Mouse (Mus musculus): ENCODE measurements around the gene Mapk8ip3. TPM values are rescaled to one million over a fixed set of nuclear protein-coding genes. Genes with fewer than 3 reads are reported as not detected.

Mapk8ip3 gene
- polyA plus RNA-seq, 1 experiment from 2014 or later = 11.6 TPM

DNA sequence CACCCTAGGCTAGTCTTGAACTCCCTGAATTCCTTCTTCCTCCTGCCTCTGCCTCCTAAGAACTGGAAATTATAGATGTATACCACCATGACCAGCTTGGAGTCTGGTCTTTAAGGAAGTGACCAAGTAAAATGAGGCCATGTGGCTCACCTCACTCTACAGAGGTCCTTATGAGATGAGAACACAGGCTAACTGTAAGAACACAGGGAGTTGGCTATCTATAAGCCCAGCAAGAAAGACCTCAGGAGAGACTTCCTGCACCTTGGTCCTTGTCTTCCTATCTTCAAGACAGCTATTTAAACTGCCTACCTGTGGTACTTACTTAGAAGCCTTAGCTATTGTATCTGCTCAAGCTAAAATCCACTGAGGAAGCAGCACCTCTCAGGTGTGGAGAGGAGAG, 22.8 kb downstream of the Mapk8ip3 start:
- H3K4me2 ChIP-seq (ENCODE audit: low read depth, low read length) = no peak overlapping the region
- H3K4me1 ChIP-seq (ENCODE audit: control insufficient read depth, low read depth, low read length) = no peaks in the 10 kb centered on the region
- H3K27ac ChIP-seq (ENCODE audit: low read length) = no peak overlapping the region
- H3K9me3 ChIP-seq (replicated peaks; ENCODE audit: control insufficient read depth, low read length) = no peaks in the 10 kb centered on the region
- no peak overlapping the region for H3K9ac ChIP-seq (ENCODE audit: low read depth, low read length)
- no peak for ATAC-seq (ENCODE audit: low read depth)
- H3K4me3 ChIP-seq (ENCODE audit: low read depth, low read length) = no peak overlapping the region
- H3K36me3 ChIP-seq (ENCODE audit: control insufficient read depth, insufficient read depth) = peaks cover 71% of the 10 kb centered on the region
- H3K27me3 ChIP-seq (ENCODE audit: control insufficient read depth, insufficient read depth, low read depth, low read length) = no peaks in the 10 kb centered on the region

- H3K9ac ChIP-seq (ENCODE audit: low read depth, low read length) = no peak overlapping the region
- H3K36me3 ChIP-seq (ENCODE audit: control insufficient read depth, insufficient read depth) = peaks cover 66% of the 10 kb centered on the region
- no peaks in the 10 kb centered on the region for H3K27me3 ChIP-seq (ENCODE audit: control insufficient read depth, insufficient read depth, low read depth, low read length)
- ATAC-seq (ENCODE audit: low read depth) = no peak
- no peak overlapping the region for H3K4me3 ChIP-seq (ENCODE audit: low read depth, low read length)
- no peak overlapping the region for H3K4me2 ChIP-seq (ENCODE audit: low read depth, low read length)
- H3K4me1 ChIP-seq (ENCODE audit: control insufficient read depth, low read depth, low read length) = peaks cover 15% of the 10 kb centered on the region
- H3K9me3 ChIP-seq (replicated peaks; ENCODE audit: control insufficient read depth, low read length) = no peaks in the 10 kb centered on the region
- WGBS (ENCODE audit: insufficient replicate concordance) = 92% methylated on average over 2 of the region's 2 CpGs
- no peak overlapping the region for H3K27ac ChIP-seq (ENCODE audit: low read length)
Measured at GRCm38 (mm10) chr17:24907591-24907990, 29.2 kb downstream of the Mapk8ip3 start.

GRCm38 (mm10) chr17:24903767-24904166, 33.0 kb downstream of the Mapk8ip3 start:
- Histone ChIP-seq H3K27me3 (ENCODE audit: control insufficient read depth, insufficient read depth, low read depth, low read length) (no peaks in the 10 kb centered on the region), H3K4me2 (ENCODE audit: low read depth, low read length) (no peak overlapping the region), H3K27ac (ENCODE audit: low read length) (peak overlapping the region; percentile 98), H3K4me1 (ENCODE audit: control insufficient read depth, low read depth, low read length) (peaks cover 30% of the 10 kb centered on the region), H3K9ac (ENCODE audit: low read depth, low read length) (peak overlapping the region; percentile 60; the same call in 1 of the 2 replicates), H3K36me3 (ENCODE audit: control insufficient read depth, insufficient read depth) (peaks cover 78% of the 10 kb centered on the region), H3K9me3 (replicated peaks; ENCODE audit: control insufficient read depth, low read length) (no peaks in the 10 kb centered on the region), H3K4me3 (ENCODE audit: low read depth, low read length) (no peak overlapping the region)
- 90% methylated on average over 9 of the region's 9 CpGs for WGBS (ENCODE audit: insufficient replicate concordance)
- no peak for ATAC-seq (ENCODE audit: low read depth)

- Histone ChIP-seq H3K9ac (ENCODE audit: low read depth, low read length) (peak overlapping the region; percentile 60), H3K4me2 (ENCODE audit: low read depth, low read length) (peak overlapping the region; percentile 72), H3K4me1 (ENCODE audit: control insufficient read depth, low read depth, low read length) (peaks cover 33% of the 10 kb centered on the region), H3K27ac (ENCODE audit: low read length) (peak overlapping the region; percentile 98), H3K36me3 (ENCODE audit: control insufficient read depth, insufficient read depth) (peaks cover 76% of the 10 kb centered on the region), H3K27me3 (ENCODE audit: control insufficient read depth, insufficient read depth, low read depth, low read length) (no peaks in the 10 kb centered on the region), H3K9me3 (replicated peaks; ENCODE audit: control insufficient read depth, low read length) (no peaks in the 10 kb centered on the region), H3K4me3 (ENCODE audit: low read depth, low read length) (peak overlapping the region; percentile 33)
- ATAC-seq (ENCODE audit: low read depth) = peak; percentile 99
- WGBS (ENCODE audit: insufficient replicate concordance) = 28% methylated on average over 9 of the region's 9 CpGs
Measured at GRCm38 (mm10) chr17:24902671-24903474, 33.9 kb downstream of the Mapk8ip3 start.

- Histone ChIP-seq H3K9me3 (replicated peaks; ENCODE audit: control insufficient read depth, low read length) (no peaks in the 10 kb centered on the region), H3K4me1 (ENCODE audit: control insufficient read depth, low read depth, low read length) (peaks cover 40% of the 10 kb centered on the region), H3K4me2 (ENCODE audit: low read depth, low read length) (peak overlapping the region; percentile 72), H3K9ac (ENCODE audit: low read depth, low read length) (peak overlapping the region; percentile 17; the same call in 1 of the 2 replicates), H3K36me3 (ENCODE audit: control insufficient read depth, insufficient read depth) (peaks cover 76% of the 10 kb centered on the region), H3K27ac (ENCODE audit: low read length) (peak overlapping the region; percentile 98), H3K4me3 (ENCODE audit: low read depth, low read length) (peak overlapping the region; percentile 18), H3K27me3 (ENCODE audit: control insufficient read depth, insufficient read depth, low read depth, low read length) (no peaks in the 10 kb centered on the region)
- no peak for ATAC-seq (ENCODE audit: low read depth)
- WGBS (ENCODE audit: insufficient replicate concordance) = 78% methylated on average over 5 of the region's 5 CpGs
Measured at GRCm38 (mm10) chr17:24902124-24902523, 34.7 kb downstream of the Mapk8ip3 start.

- Histone ChIP-seq H3K27ac (ENCODE audit: low read length) (no peak overlapping the region), H3K9me3 (replicated peaks; ENCODE audit: control insufficient read depth, low read length) (no peaks in the 10 kb centered on the region), H3K9ac (ENCODE audit: low read depth, low read length) (no peak overlapping the region), H3K4me1 (ENCODE audit: control insufficient read depth, low read depth, low read length) (peaks cover 53% of the 10 kb centered on the region), H3K36me3 (ENCODE audit: control insufficient read depth, insufficient read depth) (peaks cover 59% of the 10 kb centered on the region), H3K27me3 (ENCODE audit: control insufficient read depth, insufficient read depth, low read depth, low read length) (no peaks in the 10 kb centered on the region), H3K4me2 (ENCODE audit: low read depth, low read length) (no peak overlapping the region), H3K4me3 (ENCODE audit: low read depth, low read length) (no peak overlapping the region)
- 92% methylated on average over 6 of the region's 6 CpGs for WGBS (ENCODE audit: insufficient replicate concordance)
- no peak for ATAC-seq (ENCODE audit: low read depth)
Measured at GRCm38 (mm10) chr17:24900014-24900413, 36.8 kb downstream of the Mapk8ip3 start.

DNA sequence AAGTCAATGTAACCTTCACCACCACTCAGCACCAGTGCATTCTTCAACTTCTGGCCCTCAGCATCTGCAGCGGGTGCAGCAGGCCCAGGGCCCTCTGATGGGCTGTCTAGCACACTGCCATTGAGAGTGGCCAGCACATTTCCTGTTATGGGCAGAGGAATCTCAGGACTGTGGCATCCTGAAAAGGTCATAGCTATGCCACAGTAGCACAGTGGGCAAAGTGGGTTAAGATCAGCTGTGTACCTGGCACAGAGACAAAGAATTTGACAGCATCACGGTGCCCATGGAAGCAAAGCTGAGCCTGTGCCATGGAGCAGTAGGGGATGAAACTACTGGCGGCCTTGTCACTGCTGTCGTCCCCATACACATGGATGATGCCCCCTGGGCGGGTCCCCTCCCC, 37.6 kb downstream of the Mapk8ip3 start:
- no peak overlapping the region for H3K4me3 ChIP-seq (ENCODE audit: low read depth, low read length)
- no peak overlapping the region for H3K4me2 ChIP-seq (ENCODE audit: low read depth, low read length)
- H3K4me1 ChIP-seq (ENCODE audit: control insufficient read depth, low read depth, low read length) = peaks cover 55% of the 10 kb centered on the region
- WGBS (ENCODE audit: insufficient replicate concordance) = 69% methylated on average over 5 of the region's 5 CpGs
- peaks cover 50% of the 10 kb centered on the region for H3K36me3 ChIP-seq (ENCODE audit: control insufficient read depth, insufficient read depth)
- H3K27ac ChIP-seq (ENCODE audit: low read length) = 0 out of 2 replicates have a peak overlapping the region, but pooled peaks have one; percentile 23
- no peaks in the 10 kb centered on the region for H3K27me3 ChIP-seq (ENCODE audit: control insufficient read depth, insufficient read depth, low read depth, low read length)
- ATAC-seq (ENCODE audit: low read depth) = no peak
- no peak overlapping the region for H3K9ac ChIP-seq (ENCODE audit: low read depth, low read length)
- no peaks in the 10 kb centered on the region for H3K9me3 ChIP-seq (replicated peaks; ENCODE audit: control insufficient read depth, low read length)

DNA sequence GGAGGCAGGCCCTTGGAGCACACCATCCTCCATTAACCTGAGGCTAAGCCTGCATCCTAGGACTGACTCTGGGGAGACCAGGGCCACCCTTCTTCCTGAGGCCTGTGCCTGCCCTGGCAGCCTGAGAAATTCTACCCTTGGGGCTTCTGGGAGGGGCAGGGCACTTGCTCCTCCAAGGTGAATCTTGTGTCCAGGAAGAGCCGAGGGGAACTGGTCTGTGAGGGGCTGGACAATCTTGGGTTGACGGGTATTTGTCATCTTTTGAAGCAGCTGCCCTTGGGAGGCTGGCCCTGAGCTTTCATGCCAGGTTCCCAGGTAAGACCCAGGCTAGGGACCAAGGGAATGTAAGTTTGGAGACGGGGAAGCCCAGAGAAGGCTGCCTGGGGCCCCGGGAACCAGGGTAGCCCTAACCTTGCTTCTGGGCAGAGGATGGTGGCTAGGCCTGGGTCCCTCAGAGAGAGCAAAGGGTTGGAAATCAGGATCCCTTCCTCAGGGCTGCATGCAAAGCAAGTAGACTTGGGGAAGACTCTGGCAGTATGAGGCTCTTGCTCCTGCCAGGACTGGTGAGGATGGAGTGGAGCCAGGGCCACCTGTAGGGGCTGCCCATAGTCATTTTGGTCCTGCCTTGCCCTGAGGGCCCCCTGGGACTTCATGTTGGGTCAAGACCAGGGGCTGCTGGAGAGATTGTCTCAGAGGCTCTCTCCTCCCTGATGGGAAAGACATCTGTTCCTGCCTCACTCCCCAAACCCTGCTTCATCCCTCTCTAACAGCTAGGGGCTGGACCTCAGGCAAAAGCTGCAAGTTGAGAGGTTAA, 38.5 kb downstream of the Mapk8ip3 start:
- Histone ChIP-seq H3K4me2 (ENCODE audit: low read depth, low read length) (no peak overlapping the region), H3K4me1 (ENCODE audit: control insufficient read depth, low read depth, low read length) (peaks cover 55% of the 10 kb centered on the region), H3K4me3 (ENCODE audit: low read depth, low read length) (no peak overlapping the region), H3K36me3 (ENCODE audit: control insufficient read depth, insufficient read depth) (peaks cover 43% of the 10 kb centered on the region), H3K9me3 (replicated peaks; ENCODE audit: control insufficient read depth, low read length) (no peaks in the 10 kb centered on the region), H3K9ac (ENCODE audit: low read depth, low read length) (no peak overlapping the region; the same call in 1 of the 2 replicates), H3K27me3 (ENCODE audit: control insufficient read depth, insufficient read depth, low read depth, low read length) (no peaks in the 10 kb centered on the region), H3K27ac (ENCODE audit: low read length) (peak overlapping the region; percentile 35)
- 71% methylated on average over 4 of the region's 4 CpGs for WGBS (ENCODE audit: insufficient replicate concordance)
- ATAC-seq (ENCODE audit: low read depth) = no peak

DNA sequence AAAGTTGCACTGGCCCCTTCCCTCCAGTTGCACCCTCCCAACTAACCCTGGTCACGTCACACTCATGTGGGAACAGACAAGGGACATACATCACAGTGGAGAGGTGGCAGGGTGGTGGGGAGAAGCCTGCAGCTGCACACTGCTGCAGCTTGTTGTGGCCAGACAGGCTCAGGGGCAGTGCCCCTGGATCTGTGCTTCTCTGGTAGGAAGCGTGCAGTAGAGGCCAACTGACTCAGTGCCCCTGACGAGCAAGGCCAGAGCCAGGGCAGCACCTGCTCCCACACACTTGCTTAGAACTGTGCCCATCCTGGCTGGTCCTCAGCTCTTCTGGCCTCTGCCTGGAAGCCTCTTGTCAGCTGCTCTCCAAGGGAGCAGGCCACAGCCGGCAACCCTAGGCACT, 39.2 kb downstream of the Mapk8ip3 start:
- Histone ChIP-seq H3K4me2 (ENCODE audit: low read depth, low read length) (peak overlapping the region; percentile 96), H3K27ac (ENCODE audit: low read length) (peak overlapping the region; percentile 35), H3K4me3 (ENCODE audit: low read depth, low read length) (peak overlapping the region; percentile 96; the same call in 1 of the 2 replicates), H3K4me1 (ENCODE audit: control insufficient read depth, low read depth, low read length) (peaks cover 51% of the 10 kb centered on the region), H3K36me3 (ENCODE audit: control insufficient read depth, insufficient read depth) (peaks cover 48% of the 10 kb centered on the region), H3K27me3 (ENCODE audit: control insufficient read depth, insufficient read depth, low read depth, low read length) (no peaks in the 10 kb centered on the region), H3K9me3 (replicated peaks; ENCODE audit: control insufficient read depth, low read length) (no peaks in the 10 kb centered on the region), H3K9ac (ENCODE audit: low read depth, low read length) (peak overlapping the region; percentile 23; the same call in 1 of the 2 replicates)
- WGBS (ENCODE audit: insufficient replicate concordance) = 80% methylated on average over 4 of the region's 4 CpGs
- no peak for ATAC-seq (ENCODE audit: low read depth)

Measured in liver, embryonic 16.5 days (tissue).